Mouse (Mus musculus) C2C12 (cell line): Measurements from ENCODE around the gene Rpl11.

ENCODE experiments used
- CEBPB ChIP-seq: IDR thresholded peaks from one replicate; pipeline ENCODE4 v1.6.1; 2011; ENCODE audit warnings: low read depth, mild to moderate bottlenecking, control low read depth, moderate library complexity
- CTCF ChIP-seq: IDR thresholded peaks from one replicate; pipeline ENCODE4 v1.5.1; 2011; ENCODE audit not compliant: control insufficient read depth, insufficient read depth, insufficient read length
- FOSL1 ChIP-seq: IDR thresholded peaks from one replicate; pipeline ENCODE4 v1.8.0; 2011; ENCODE audit warnings: mild to moderate bottlenecking, low read length; ENCODE audit not compliant: poor library complexity, insufficient read depth, severe bottlenecking
- MAX ChIP-seq: IDR thresholded peaks from one replicate; pipeline ENCODE4 v1.6.1; 2011; ENCODE audit warnings: mild to moderate bottlenecking, control low read depth
- MYOD1 ChIP-seq: IDR thresholded peaks from one replicate; pipeline ENCODE4 v1.6.1; 2011; ENCODE audit warnings: low read depth; ENCODE audit not compliant: control insufficient read depth, insufficient read length
- MYOG ChIP-seq: IDR thresholded peaks from one replicate; pipeline ENCODE4 v1.6.1; 2011; ENCODE audit not compliant: control insufficient read depth, insufficient read length; ENCODE audit errors: extremely low read depth
- USF1 ChIP-seq: IDR thresholded peaks from one replicate; pipeline ENCODE4 v1.6.1; 2011; ENCODE audit warnings: low read depth, mild to moderate bottlenecking, control low read depth, moderate library complexity

- no peak for TF ChIP-seq CTCF
- no peak for TF ChIP-seq MAX
- no peak for TF ChIP-seq MYOD1
- no peak for TF ChIP-seq FOSL1
- TF ChIP-seq USF1, result no peak
- TF ChIP-seq CEBPB, result no peak
- no peak for TF ChIP-seq MYOG
These were observed 32.3 kb downstream of the Rpl11 start for GRCm38 (mm10) chr4:136020743-136021548.
